Mouse (Mus musculus): ENCODE measurements around the gene Strip1.

DNA sequence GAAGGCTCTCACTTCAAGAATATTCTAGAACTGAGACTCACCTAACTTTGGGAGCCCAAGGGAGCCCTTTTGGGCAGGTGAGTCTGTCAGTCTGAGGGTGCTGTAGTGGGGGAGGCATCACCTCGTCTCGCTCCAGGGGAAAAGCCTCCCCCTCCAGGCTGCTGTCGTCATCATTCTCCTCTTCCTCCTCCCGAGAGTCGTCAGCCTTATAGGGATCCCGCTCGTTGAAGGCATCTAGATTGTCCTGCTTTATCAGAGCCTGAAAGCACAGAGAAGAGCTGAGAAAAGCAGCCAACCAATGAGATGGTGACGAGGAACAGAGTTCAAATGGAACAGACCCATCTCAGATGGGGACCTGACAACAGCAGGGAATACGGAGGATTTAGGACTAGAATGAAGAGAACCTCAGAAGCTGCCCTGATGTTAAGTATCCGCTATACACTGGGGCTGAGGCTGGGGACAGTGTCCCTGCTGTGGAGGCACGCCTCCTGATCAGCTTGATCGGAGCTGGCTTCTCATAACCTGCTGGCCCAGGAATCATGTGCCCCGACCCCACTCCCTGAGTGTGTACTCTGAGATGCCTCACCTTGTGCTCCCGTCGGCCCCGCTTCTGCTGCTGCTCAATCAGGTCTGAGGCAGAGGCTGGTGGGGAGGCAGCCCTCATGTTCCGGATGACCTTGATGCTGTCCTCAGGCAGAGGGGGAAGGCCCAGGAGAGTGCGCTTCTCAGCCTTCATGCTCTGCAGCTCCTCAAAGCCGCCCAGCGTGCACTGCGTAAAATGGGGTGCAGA, 10.0 kb downstream of the Strip1 start:
- TF ChIP-seq HCFC1 (IDR thresholded peaks at IDR 0.05; ENCODE audit: borderline replicate concordance, insufficient read depth, low read length) (no peak), CHD2 (IDR thresholded peaks at IDR 0.05; ENCODE audit: low read depth, low read length) (no peak), MAFK (IDR thresholded peaks at IDR 0.05; ENCODE audit: insufficient read depth, low read depth, low read length) (no peak)
